Mouse (Mus musculus): ENCODE measurements around the gene Gm6588. TPM values are rescaled to one million over a fixed set of nuclear protein-coding genes. Genes with fewer than 3 reads are reported as not detected.
A peak's percentile ranks its signal among the peaks of the same experiment; 100 is the strongest.

Gene Gm6588
- polyA plus RNA-seq, 3 experiments from 2014 or later, result not detected

DNA sequence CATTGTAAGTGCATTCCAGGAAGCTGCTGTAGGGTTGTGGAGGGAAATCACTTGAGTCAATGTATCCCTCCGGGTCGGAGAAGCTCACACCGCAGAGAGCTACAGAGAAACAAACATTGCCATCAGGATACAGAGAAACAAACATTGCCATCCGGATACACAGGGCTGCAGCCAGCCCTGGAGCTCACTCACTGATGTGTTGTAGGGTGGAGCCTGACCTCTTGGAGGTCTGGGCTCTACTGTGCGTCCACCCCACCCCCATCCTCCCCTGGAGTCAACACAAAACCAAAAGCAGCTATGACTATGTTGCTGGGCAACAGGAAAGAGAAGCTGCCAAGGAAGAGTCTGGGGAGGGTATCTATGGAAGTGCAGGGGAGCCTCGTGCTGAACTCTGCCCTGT, 24.2 kb downstream of the Gm6588 start:
- no peak for ATAC-seq

DNA sequence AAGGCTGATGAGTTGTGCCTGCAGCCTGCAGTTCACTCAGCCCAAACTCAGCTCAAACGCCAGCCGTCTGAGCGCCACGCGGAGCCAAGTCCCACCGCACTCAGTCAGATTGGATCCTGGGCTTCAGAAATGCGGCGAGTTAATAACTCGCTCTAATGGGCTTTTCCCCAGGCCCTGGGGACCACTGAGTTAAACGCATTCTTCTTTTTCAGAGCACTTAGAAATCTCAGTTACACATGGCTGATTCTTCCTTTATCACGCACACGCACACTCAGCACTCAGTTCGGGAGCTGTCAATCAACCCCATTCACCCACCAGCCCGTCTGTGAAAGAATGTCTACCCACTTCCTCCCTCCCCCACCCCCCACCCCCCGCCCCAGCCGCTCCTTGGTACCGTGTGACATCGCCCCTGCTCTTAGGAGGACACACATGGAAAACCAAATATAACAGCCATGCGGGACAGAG, 32.8 kb downstream of the Gm6588 start:
- no peak for ATAC-seq

- no peak for ATAC-seq
Observed at GRCm38 (mm10) chr5:112482551-112482950, 33.3 kb downstream of the Gm6588 start.

- ATAC-seq, result no peak
Observed at GRCm38 (mm10) chr5:112483030-112483429, 33.8 kb downstream of the Gm6588 start.

- ATAC-seq, result no peak
Observed at GRCm38 (mm10) chr5:112484924-112485715, 35.9 kb downstream of the Gm6588 start.

- no peak for ATAC-seq
Observed at GRCm38 (mm10) chr5:112486415-112486814, 37.2 kb downstream of the Gm6588 start.

DNA sequence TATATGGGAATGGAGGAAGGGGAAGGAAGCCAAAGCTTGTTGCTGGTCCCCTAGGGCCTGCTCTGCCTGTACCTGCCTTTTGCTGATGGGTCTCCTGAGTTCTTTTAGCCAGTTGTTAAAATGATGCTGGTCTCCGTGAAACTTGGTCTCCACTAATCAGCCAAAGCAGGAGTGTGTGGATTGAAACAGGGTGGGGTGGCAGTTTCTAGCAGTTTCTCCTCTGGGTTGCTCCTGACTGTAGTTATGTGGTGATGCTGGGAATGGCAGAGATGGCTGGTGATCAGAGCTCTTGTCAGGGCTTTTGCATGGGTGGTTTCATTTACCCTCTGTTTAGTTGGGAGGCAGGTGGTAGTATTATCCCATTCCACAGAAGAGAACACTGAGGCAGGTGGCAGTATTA, 38.3 kb downstream of the Gm6588 start:
- no peak for ATAC-seq

DNA sequence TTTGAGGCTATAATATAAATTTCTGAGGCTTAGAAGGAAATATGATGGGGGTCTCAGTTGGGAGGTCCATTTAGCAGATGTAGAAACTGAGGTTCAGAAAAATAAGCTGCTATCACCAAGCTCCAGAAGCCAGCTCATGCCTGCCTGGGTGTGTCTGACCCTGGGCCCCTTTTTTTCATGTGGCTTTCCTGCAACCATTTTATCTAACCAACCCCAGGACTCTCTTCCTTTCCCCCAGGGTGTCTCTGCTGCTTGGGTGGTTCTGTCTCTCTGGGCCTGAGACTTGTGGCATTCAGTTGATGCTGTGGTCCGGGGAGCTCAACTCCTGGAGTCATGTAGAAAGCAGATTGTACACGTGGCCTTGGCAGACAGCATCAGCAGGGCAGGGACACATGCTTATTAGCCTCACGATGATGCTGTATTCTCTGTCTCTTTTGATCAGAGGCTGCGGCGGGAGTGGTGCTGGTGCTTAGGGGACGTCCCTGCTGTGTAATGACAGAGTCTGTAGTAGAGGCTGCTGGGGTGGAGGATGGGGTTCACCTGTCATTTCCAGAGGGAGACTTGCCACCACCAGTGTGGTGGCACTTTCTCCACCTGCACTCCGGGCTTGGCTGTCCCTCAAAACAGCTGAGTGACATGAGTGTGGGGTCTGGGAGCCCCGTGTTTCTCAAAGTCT, 39.0 kb downstream of the Gm6588 start:
- peak; percentile 32 for ATAC-seq

- ATAC-seq, result no peak
Observed at GRCm38 (mm10) chr5:112491489-112491888, 42.3 kb downstream of the Gm6588 start.

DNA sequence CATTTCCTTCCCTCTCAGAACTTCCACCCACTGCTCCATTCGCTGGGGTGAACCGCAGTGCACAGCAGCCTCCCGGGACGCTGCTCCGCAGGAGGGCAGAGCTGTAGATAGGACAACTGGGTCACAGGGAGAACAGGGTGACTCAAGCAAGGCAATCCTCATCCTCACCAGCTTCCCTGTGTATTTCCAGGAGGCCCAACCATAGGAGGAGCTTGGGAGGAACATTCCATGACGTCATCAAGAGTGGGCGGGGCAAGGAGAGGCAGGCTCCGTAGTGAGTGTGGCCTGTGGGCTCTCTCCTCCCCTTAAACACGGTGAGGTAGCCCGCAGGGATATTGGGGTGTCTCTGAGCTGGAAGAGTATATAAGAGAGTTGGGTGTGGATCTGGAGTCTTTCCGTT, 44.3 kb downstream of the Gm6588 start:
- no peak for ATAC-seq

DNA sequence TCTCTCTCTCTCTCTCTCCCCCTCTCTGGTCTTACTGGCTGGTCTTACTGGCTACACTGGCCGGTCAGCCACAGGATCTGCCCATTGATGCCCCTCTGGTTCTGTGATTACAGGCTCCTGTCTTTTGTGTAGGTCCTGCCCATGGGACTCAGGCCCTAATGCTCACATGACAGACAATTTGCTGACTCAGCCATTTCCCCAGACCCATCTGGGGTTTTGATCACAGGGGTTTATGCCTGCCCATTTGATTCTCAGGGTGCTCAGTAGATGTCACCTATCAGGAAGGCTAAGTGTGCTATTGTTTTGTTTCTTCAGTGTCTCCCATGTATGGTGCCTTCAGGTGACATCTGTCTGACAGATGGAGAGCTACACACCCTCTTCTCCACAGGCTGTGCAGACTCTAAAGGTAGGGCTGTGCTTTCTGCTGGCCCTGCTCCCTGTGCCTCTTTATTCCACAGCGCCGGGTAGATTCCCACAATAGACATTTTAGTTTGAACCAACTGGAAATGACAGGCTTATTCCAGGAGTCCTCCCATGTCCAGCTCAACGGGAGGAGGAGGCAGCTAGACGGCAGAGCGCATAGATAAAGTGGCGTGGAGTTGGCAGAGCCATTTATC, 47.6 kb downstream of the Gm6588 start:
- no peak for ATAC-seq

GRCm38 (mm10) chr5:112498921-112499917, 50.0 kb downstream of the Gm6588 start:
- no peak for ATAC-seq

DNA sequence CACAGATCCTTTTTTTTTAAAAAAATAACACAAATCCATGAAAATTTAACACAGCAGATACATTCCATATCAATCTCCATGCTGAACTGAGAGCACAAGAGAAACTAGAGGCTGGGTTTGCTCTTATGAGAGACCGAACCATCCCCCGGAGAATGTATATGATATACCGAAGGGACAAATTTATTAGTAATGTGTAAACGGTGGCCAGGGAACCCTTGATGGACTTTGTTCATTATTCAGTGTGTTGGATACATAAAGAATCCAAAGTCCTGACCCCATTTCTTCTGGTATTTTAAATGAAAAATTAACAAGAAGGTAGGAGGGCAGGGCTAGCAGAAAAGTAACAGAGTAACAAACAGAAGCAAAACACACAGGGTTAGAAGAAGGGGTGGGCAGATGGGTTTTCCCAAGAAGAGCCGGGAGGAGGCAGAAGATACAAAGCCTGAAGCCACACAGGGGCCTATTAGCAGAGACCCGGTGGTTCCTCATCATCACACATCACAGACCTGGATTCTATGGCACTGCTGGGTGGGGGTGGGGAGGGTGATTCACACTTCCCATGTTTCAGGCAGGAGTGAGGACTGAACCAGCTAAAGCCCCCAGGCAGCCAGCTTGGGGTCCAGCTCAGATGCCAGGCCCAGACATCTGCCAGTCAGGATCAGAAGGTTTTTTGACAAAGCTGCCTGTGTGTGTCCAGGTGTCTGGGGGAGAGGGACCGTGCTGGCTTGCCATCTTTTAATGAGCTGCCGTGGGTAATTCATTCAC, 50.9 kb downstream of the Gm6588 start:
- ATAC-seq, result no peak

Other genes with a start within 250 kb of the Gm6588 start
- 1 to 10 TPM in 1 of 3 experiments, under 1 TPM in 1, not detected in 1; 0.56 to 1.3 TPM for gene Cryba4, start 196.9 kb upstream of the Gm6588 start, polyA plus RNA-seq (2017; shearing (Covaris generic))
- gene Crybb1, start 193.6 kb upstream of the Gm6588 start, polyA plus RNA-seq (2017; shearing (Covaris generic)), result under 1 TPM in 1 of 3 experiments, not detected in 2; 0.97 TPM
- gene Tpst2, start 172.7 kb upstream of the Gm6588 start, polyA plus RNA-seq (2017; shearing (Covaris generic)), result 100 to 1,000 TPM in 1 of 3 experiments, 10 to 100 TPM in 2; 59.1 to 111 (median 64.1) TPM
- 10 to 100 TPM; 14.7 to 26.1 (median 15.3) TPM for gene Tfip11, start 123.1 kb upstream of the Gm6588 start, polyA plus RNA-seq (2017; shearing (Covaris generic))
- 1 to 10 TPM; 2.9 to 4.8 (median 4.4) TPM for gene Srrd, start 106.4 kb upstream of the Gm6588 start, polyA plus RNA-seq (2017; shearing (Covaris generic))
- 10 to 100 TPM; 13.9 to 19.0 (median 16.4) TPM for gene Hps4, start 106.3 kb upstream of the Gm6588 start, polyA plus RNA-seq (2017; shearing (Covaris generic))
- gene Gm6583, start 93.4 kb upstream of the Gm6588 start, polyA plus RNA-seq (2017; shearing (Covaris generic)), result under 1 TPM in 1 of 3 experiments, not detected in 2; 0.25 TPM
- not detected for gene Asphd2, start 54.6 kb upstream of the Gm6588 start, polyA plus RNA-seq (2017; shearing (Covaris generic))
- under 1 TPM in 1 of 3 experiments, not detected in 2; 0.08 TPM for gene Sez6l, start 127.8 kb downstream of the Gm6588 start, polyA plus RNA-seq (2017; shearing (Covaris generic))